Mouse (Mus musculus) heart, adult 2 months (tissue): ENCODE data around the gene Ccdc51. TPM values are rescaled to one million over a fixed set of nuclear protein-coding genes. Genes with fewer than 3 reads are reported as not detected.

Experiments used
- DNase-seq, 2 experiments: peaks; one replicate each; pipeline ENCODE4 v3.0.0; 2021
- H3K27ac ChIP-seq: fragments of 200-600 bp; 2 replicates; pipeline ENCODE4 v1.8.1; 2022
- H3K27me3 ChIP-seq: fragments of 200-500 bp; 2 replicates; pipeline ENCODE4 v1.6.1; 2012; ENCODE audit warnings: mild to moderate bottlenecking, low read length, inconsistent platforms, mixed read lengths; ENCODE audit not compliant: control insufficient read depth, insufficient read depth
- H3K36me3 ChIP-seq: fragments of 200-500 bp; 2 replicates; pipeline ENCODE4 v1.6.1; 2012; ENCODE audit warnings: low read length, inconsistent platforms; ENCODE audit not compliant: control insufficient read depth, insufficient read depth
- H3K4me1 ChIP-seq: fragments of 200-500 bp; 2 replicates; pipeline ENCODE4 v1.6.1; 2011; ENCODE audit warnings: low read length; ENCODE audit not compliant: control insufficient read depth, insufficient read depth
- H3K4me3 ChIP-seq: fragments of 200-600 bp; 2 replicates; pipeline ENCODE4 v1.8.1; 2022
- H3K79me2 ChIP-seq: fragments of 200-500 bp; replicated peaks from 2 replicates; pipeline ENCODE4 v1.6.1; 2012; ENCODE audit warnings: mild to moderate bottlenecking, inconsistent platforms, low read length, moderate library complexity, mixed read lengths; ENCODE audit not compliant: control insufficient read depth, insufficient read depth
- H3K9ac ChIP-seq: fragments of 200-500 bp; 2 replicates; pipeline ENCODE4 v1.6.1; 2012; ENCODE audit warnings: low read depth, mild to moderate bottlenecking, control low read depth, inconsistent platforms, low read length, mixed read lengths
- CTCF ChIP-seq: fragments of 200-600 bp; IDR thresholded peaks from 2 replicates; pipeline ENCODE4 v1.8.1; 2022; ENCODE audit warnings: antibody characterized with exemption, mild to moderate bottlenecking, moderate library complexity
- EP300 ChIP-seq: fragments of 200-500 bp; IDR thresholded peaks from 2 replicates; pipeline ENCODE4 v1.6.1; 2011; ENCODE audit warnings: low read depth, low read length, control low read depth; ENCODE audit not compliant: insufficient read depth
- POLR2A ChIP-seq: fragments of 200-500 bp; IDR thresholded peaks from 2 replicates; pipeline ENCODE4 v1.6.1; 2011; ENCODE audit warnings: mild to moderate bottlenecking, low read depth, low read length, control low read depth; ENCODE audit not compliant: insufficient read depth
- WGBS: fragments of 180-500 bp; shearing (Covaris S2); methylation state at CpG from one replicate; pipeline ENCODE4 v1.1.7; 2018; 5-methylcytosine and 5-hydroxymethylcytosine counted together
- intact Hi-C: fragments of 180-260 bp; cut with DNase I; formaldehyde crosslinking; loops from one replicate; pipeline ENCODE4 v1.15.1; 2025
- polyA plus RNA-seq: library from polyadenylated mRNA; depleted of rRNA; stranded (reverse); fragments of >200 nt; gene quantifications from 2 replicates; pipeline ENCODE4 v1.2.3, GENCODE M21; 2012
- total RNA-seq, 2 experiments: library from RNA; stranded (reverse); gene quantifications; 2 replicates each; pipeline ENCODE4 v1.2.3; 2021

The Ccdc51 gene
- total and polyA plus RNA-seq, 3 experiments: 7.0 to 11.8 (median 11.1) TPM

- no peak for TF ChIP-seq EP300
- TF ChIP-seq POLR2A: no peak
- TF ChIP-seq CTCF: no peak
- Histone ChIP-seq H3K4me1 (no peaks in the 10 kb centered on the region), H3K27me3 (no peaks in the 10 kb centered on the region), H3K27ac (no peak overlapping the region), H3K79me2 (no peaks in the 10 kb centered on the region), H3K4me3 (no peak overlapping the region), H3K36me3 (no peaks in the 10 kb centered on the region), H3K9ac (no peak overlapping the region)
- intact Hi-C loops: no loop called here
- WGBS: 81% methylated on average over 12 of the region's 12 CpGs
- DNase-seq: no peak
Measured at GRCm38 (mm10) chr9:109105648-109106047, 23.4 kb downstream of the Ccdc51 start.

DNA sequence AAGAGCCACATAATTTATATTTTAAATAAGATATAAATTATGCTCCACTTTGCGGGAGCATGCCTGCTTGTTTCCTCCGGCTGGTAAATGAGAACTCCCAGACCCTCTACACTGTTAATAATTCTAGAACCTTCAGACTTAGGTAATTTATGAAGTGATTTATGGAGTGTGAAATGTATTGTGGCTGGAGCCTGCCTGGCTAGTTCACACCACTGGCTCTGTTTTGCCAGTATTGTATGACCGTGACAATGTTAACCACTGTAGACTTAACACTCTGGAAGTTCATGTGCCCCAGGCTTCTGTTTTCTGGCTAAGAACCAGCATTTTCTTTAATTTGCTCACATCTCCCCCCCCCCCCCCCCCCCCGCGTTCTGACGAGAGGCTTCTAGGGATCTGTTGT lies 25.0 kb downstream of the Ccdc51 start:
- H3K36me3 ChIP-seq: no peaks in the 10 kb centered on the region
- no peak for DNase-seq
- no peaks in the 10 kb centered on the region for H3K27me3 ChIP-seq
- no peak overlapping the region for H3K4me3 ChIP-seq
- 77% methylated on average over 6 of the region's 6 CpGs for WGBS
- no peaks in the 10 kb centered on the region for H3K4me1 ChIP-seq
- no peak overlapping the region for H3K27ac ChIP-seq
- TF ChIP-seq POLR2A (no peak), CTCF (no peak)
- no peak overlapping the region for H3K9ac ChIP-seq
- intact Hi-C loops: no loop called here
- no peaks in the 10 kb centered on the region for H3K79me2 ChIP-seq

GRCm38 (mm10) chr9:109110240-109110639 lies 27.9 kb downstream of the Ccdc51 start:
- H3K79me2 ChIP-seq: no peaks in the 10 kb centered on the region
- no peaks in the 10 kb centered on the region for H3K36me3 ChIP-seq
- H3K4me1 ChIP-seq: no peaks in the 10 kb centered on the region
- intact Hi-C loops: no loop called here
- no peak overlapping the region for H3K4me3 ChIP-seq
- H3K9ac ChIP-seq: no peak overlapping the region
- H3K27me3 ChIP-seq: no peaks in the 10 kb centered on the region
- H3K27ac ChIP-seq: no peak overlapping the region
- TF ChIP-seq EP300 (no peak), CTCF (no peak), POLR2A (no peak)
- peak in 1 of 2 experiments; percentile 12 for DNase-seq
- WGBS: 90% methylated on average over 11 of the region's 11 CpGs

DNA sequence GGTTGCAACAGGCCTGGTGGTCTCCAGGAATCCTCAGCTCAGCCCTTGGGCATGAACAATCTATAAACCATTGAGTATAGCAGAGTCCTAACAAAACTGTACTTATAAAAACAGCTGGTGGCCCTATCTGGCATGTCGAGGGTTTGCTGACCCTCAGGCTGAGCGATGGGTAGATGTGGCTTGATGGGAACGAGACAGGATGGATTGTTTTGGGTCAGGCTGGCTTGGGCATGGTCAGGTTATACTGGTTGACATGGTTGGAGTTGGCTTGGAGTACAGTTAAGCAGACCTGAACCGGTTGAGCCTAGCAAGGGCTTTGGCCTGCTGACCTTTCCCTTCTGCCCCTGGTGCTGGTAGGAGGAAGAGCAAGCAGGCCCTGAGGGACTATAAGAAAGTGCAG lies 28.8 kb downstream of the Ccdc51 start:
- 79% methylated on average over 4 of the region's 4 CpGs for WGBS

GRCm38 (mm10) chr9:109111591-109111990 lies 29.3 kb downstream of the Ccdc51 start:
- no peak overlapping the region for H3K4me3 ChIP-seq
- no peaks in the 10 kb centered on the region for H3K4me1 ChIP-seq
- DNase-seq: peak in 1 of 2 experiments; percentile 13
- intact Hi-C loops: no loop called here
- no peaks in the 10 kb centered on the region for H3K79me2 ChIP-seq
- no peaks in the 10 kb centered on the region for H3K36me3 ChIP-seq
- H3K27me3 ChIP-seq: no peaks in the 10 kb centered on the region
- H3K9ac ChIP-seq: no peak overlapping the region
- no peak for TF ChIP-seq EP300
- TF ChIP-seq POLR2A: no peak
- TF ChIP-seq CTCF: no peak
- 93% methylated on average over 9 of the region's 9 CpGs for WGBS
- H3K27ac ChIP-seq: no peak overlapping the region

More for the DNA sequence above, 28.8 kb downstream of the Ccdc51 start:
- Histone ChIP-seq H3K36me3 (no peaks in the 10 kb centered on the region), H3K27me3 (no peaks in the 10 kb centered on the region), H3K27ac (no peak overlapping the region), H3K4me3 (no peak overlapping the region), H3K9ac (no peak overlapping the region), H3K79me2 (no peaks in the 10 kb centered on the region), H3K4me1 (no peaks in the 10 kb centered on the region)
- DNase-seq: no peak
- TF ChIP-seq EP300: no peak
- TF ChIP-seq POLR2A: no peak
- TF ChIP-seq CTCF: no peak
- intact Hi-C loops: no loop called here

DNA sequence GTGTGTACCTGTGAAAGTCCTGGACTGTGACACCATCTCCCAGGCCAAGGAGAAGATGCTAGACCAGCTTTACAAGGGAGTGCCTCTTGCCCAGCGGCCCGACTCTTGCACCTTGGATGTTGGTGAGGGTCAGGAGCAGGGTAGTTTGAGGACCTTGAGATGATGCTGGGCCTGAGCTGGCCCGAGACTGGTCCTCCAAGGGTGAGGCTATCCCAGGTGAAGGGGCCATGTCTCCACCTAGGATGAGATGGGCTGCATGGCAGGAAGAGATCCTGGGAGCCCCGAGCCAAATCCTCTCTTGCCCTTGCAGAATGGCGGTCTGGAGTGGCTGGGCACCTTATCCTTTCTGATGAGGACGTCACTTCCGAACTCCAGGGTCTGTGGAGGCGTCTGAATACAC lies 31.0 kb downstream of the Ccdc51 start:
- intact Hi-C loops: no loop called here
- no peaks in the 10 kb centered on the region for H3K36me3 ChIP-seq
- no peaks in the 10 kb centered on the region for H3K27me3 ChIP-seq
- WGBS: 89% methylated on average over 8 of the region's 8 CpGs
- no peak overlapping the region for H3K4me3 ChIP-seq
- H3K27ac ChIP-seq: no peak overlapping the region
- TF ChIP-seq CTCF (no peak), POLR2A (no peak), EP300 (no peak)
- DNase-seq: peak in 1 of 2 experiments; percentile 13
- no peaks in the 10 kb centered on the region for H3K4me1 ChIP-seq
- H3K79me2 ChIP-seq: no peaks in the 10 kb centered on the region
- no peak overlapping the region for H3K9ac ChIP-seq

- no peaks in the 10 kb centered on the region for H3K36me3 ChIP-seq
- H3K27me3 ChIP-seq: no peaks in the 10 kb centered on the region
- TF ChIP-seq POLR2A: no peak
- no peak for TF ChIP-seq CTCF
- no peak for TF ChIP-seq EP300
- H3K9ac ChIP-seq: no peak overlapping the region
- H3K4me3 ChIP-seq: no peak overlapping the region
- WGBS: 95% methylated on average over 11 of the region's 11 CpGs
- H3K79me2 ChIP-seq: no peaks in the 10 kb centered on the region
- DNase-seq: peak in 1 of 2 experiments; percentile 14
- intact Hi-C loops: no loop called here
- H3K4me1 ChIP-seq: no peaks in the 10 kb centered on the region
- H3K27ac ChIP-seq: no peak overlapping the region
Measured at GRCm38 (mm10) chr9:109114276-109114675, 32.0 kb downstream of the Ccdc51 start.
